Mouse (Mus musculus): ENCODE measurements around the gene Tdrd6. TPM values are rescaled to one million over a fixed set of nuclear protein-coding genes. Genes with fewer than 3 reads are reported as not detected.

The Tdrd6 gene
- polyA plus RNA-seq, 1 experiment = 0.08 TPM

GRCm38 (mm10) chr17:43651314-43652046 lies 21.4 kb upstream of the Tdrd6 start:
- H3K4me1 ChIP-seq (ENCODE audit: control insufficient read depth, insufficient read depth, low read length) = no peaks in the 10 kb centered on the region
- H3K4me3 ChIP-seq (ENCODE audit: insufficient read depth, low read length) = no peak overlapping the region
- H3K27ac ChIP-seq (ENCODE audit: insufficient read depth, low read depth, low read length) = no peak overlapping the region
- TF ChIP-seq POLR2A (IDR thresholded peaks at IDR 0.05; ENCODE audit: borderline replicate concordance, low read depth, low read length) = no peak
- TF ChIP-seq CTCF (IDR thresholded peaks at IDR 0.05; ENCODE audit: low read depth, low read length) = no peak

GRCm38 (mm10) chr17:43649641-43650436 lies 19.7 kb upstream of the Tdrd6 start:
- no peaks in the 10 kb centered on the region for H3K4me1 ChIP-seq (ENCODE audit: control insufficient read depth, insufficient read depth, low read length)
- no peak for TF ChIP-seq POLR2A (IDR thresholded peaks at IDR 0.05; ENCODE audit: borderline replicate concordance, low read depth, low read length)
- no peak for TF ChIP-seq CTCF (IDR thresholded peaks at IDR 0.05; ENCODE audit: low read depth, low read length)

GRCm38 (mm10) chr17:43646925-43647324 lies 16.8 kb upstream of the Tdrd6 start:
- no peak overlapping the region for H3K4me3 ChIP-seq (ENCODE audit: insufficient read depth, low read length)
- H3K4me1 ChIP-seq (ENCODE audit: control insufficient read depth, insufficient read depth, low read length) = no peaks in the 10 kb centered on the region
- no peak overlapping the region for H3K27ac ChIP-seq (ENCODE audit: insufficient read depth, low read depth, low read length)
- no peak for TF ChIP-seq CTCF (IDR thresholded peaks at IDR 0.05; ENCODE audit: low read depth, low read length)
- TF ChIP-seq POLR2A (IDR thresholded peaks at IDR 0.05; ENCODE audit: borderline replicate concordance, low read depth, low read length) = no peak

More at GRCm38 (mm10) chr17:43649641-43650436, 19.7 kb upstream of the Tdrd6 start:
- H3K27ac ChIP-seq (ENCODE audit: insufficient read depth, low read depth, low read length) = no peak overlapping the region
- no peak overlapping the region for H3K4me3 ChIP-seq (ENCODE audit: insufficient read depth, low read length)

- Histone ChIP-seq H3K4me1 (ENCODE audit: control insufficient read depth, insufficient read depth, low read length) (no peaks in the 10 kb centered on the region), H3K4me3 (ENCODE audit: insufficient read depth, low read length) (no peak overlapping the region), H3K27ac (ENCODE audit: insufficient read depth, low read depth, low read length) (no peak overlapping the region)
- no peak for TF ChIP-seq CTCF (IDR thresholded peaks at IDR 0.05; ENCODE audit: low read depth, low read length)
- TF ChIP-seq POLR2A (IDR thresholded peaks at IDR 0.05; ENCODE audit: borderline replicate concordance, low read depth, low read length) = no peak
Observed at GRCm38 (mm10) chr17:43645136-43645535, 15.0 kb upstream of the Tdrd6 start.

GRCm38 (mm10) chr17:43644375-43644774 lies 14.3 kb upstream of the Tdrd6 start:
- H3K4me1 ChIP-seq (ENCODE audit: control insufficient read depth, insufficient read depth, low read length) = no peaks in the 10 kb centered on the region
- no peak overlapping the region for H3K27ac ChIP-seq (ENCODE audit: insufficient read depth, low read depth, low read length)
- TF ChIP-seq CTCF (IDR thresholded peaks at IDR 0.05; ENCODE audit: low read depth, low read length) = no peak
- TF ChIP-seq POLR2A (IDR thresholded peaks at IDR 0.05; ENCODE audit: borderline replicate concordance, low read depth, low read length) = no peak
- no peak overlapping the region for H3K4me3 ChIP-seq (ENCODE audit: insufficient read depth, low read length)

GRCm38 (mm10) chr17:43643191-43643590 lies 13.1 kb upstream of the Tdrd6 start:
- no peak overlapping the region for H3K4me3 ChIP-seq (ENCODE audit: insufficient read depth, low read length)
- TF ChIP-seq CTCF (IDR thresholded peaks at IDR 0.05; ENCODE audit: low read depth, low read length) = no peak
- no peak for TF ChIP-seq POLR2A (IDR thresholded peaks at IDR 0.05; ENCODE audit: borderline replicate concordance, low read depth, low read length)
- no peak overlapping the region for H3K27ac ChIP-seq (ENCODE audit: insufficient read depth, low read depth, low read length)
- H3K4me1 ChIP-seq (ENCODE audit: control insufficient read depth, insufficient read depth, low read length) = no peaks in the 10 kb centered on the region

- no peak overlapping the region for H3K4me3 ChIP-seq (ENCODE audit: insufficient read depth, low read length)
- no peaks in the 10 kb centered on the region for H3K4me1 ChIP-seq (ENCODE audit: control insufficient read depth, insufficient read depth, low read length)
- no peak for TF ChIP-seq CTCF (IDR thresholded peaks at IDR 0.05; ENCODE audit: low read depth, low read length)
- TF ChIP-seq POLR2A (IDR thresholded peaks at IDR 0.05; ENCODE audit: borderline replicate concordance, low read depth, low read length) = no peak
- H3K27ac ChIP-seq (ENCODE audit: insufficient read depth, low read depth, low read length) = no peak overlapping the region
Observed at GRCm38 (mm10) chr17:43640825-43641224, 10.7 kb upstream of the Tdrd6 start.

- no peak for TF ChIP-seq POLR2A (IDR thresholded peaks at IDR 0.05; ENCODE audit: borderline replicate concordance, low read depth, low read length)
- no peak for TF ChIP-seq CTCF (IDR thresholded peaks at IDR 0.05; ENCODE audit: low read depth, low read length)
- Histone ChIP-seq H3K4me3 (ENCODE audit: insufficient read depth, low read length) (no peak overlapping the region), H3K27ac (ENCODE audit: insufficient read depth, low read depth, low read length) (no peak overlapping the region), H3K4me1 (ENCODE audit: control insufficient read depth, insufficient read depth, low read length) (no peaks in the 10 kb centered on the region)
Observed at GRCm38 (mm10) chr17:43637146-43637545, 7.0 kb upstream of the Tdrd6 start.

- H3K4me1 ChIP-seq (ENCODE audit: control insufficient read depth, insufficient read depth, low read length) = no peaks in the 10 kb centered on the region
- no peak overlapping the region for H3K4me3 ChIP-seq (ENCODE audit: insufficient read depth, low read length)
- no peak overlapping the region for H3K27ac ChIP-seq (ENCODE audit: insufficient read depth, low read depth, low read length)
- TF ChIP-seq CTCF (IDR thresholded peaks at IDR 0.05; ENCODE audit: low read depth, low read length) (no peak), POLR2A (IDR thresholded peaks at IDR 0.05; ENCODE audit: borderline replicate concordance, low read depth, low read length) (no peak)
Observed at GRCm38 (mm10) chr17:43630427-43630760, 295 bp upstream of the Tdrd6 start.

GRCm38 (mm10) chr17:43629026-43629495 lies 1.0 kb downstream of the Tdrd6 start:
- Histone ChIP-seq H3K4me1 (ENCODE audit: control insufficient read depth, insufficient read depth, low read length) (no peaks in the 10 kb centered on the region), H3K4me3 (ENCODE audit: insufficient read depth, low read length) (no peak overlapping the region), H3K27ac (ENCODE audit: insufficient read depth, low read depth, low read length) (no peak overlapping the region)
- TF ChIP-seq POLR2A (IDR thresholded peaks at IDR 0.05; ENCODE audit: borderline replicate concordance, low read depth, low read length) = no peak

All from bone marrow macrophage, adult 2 months (primary cell).